Mouse (Mus musculus): ENCODE data around the gene Map1s.
A peak's percentile ranks its signal among the peaks of the same experiment; 100 is the strongest.

Map1s gene

DNA sequence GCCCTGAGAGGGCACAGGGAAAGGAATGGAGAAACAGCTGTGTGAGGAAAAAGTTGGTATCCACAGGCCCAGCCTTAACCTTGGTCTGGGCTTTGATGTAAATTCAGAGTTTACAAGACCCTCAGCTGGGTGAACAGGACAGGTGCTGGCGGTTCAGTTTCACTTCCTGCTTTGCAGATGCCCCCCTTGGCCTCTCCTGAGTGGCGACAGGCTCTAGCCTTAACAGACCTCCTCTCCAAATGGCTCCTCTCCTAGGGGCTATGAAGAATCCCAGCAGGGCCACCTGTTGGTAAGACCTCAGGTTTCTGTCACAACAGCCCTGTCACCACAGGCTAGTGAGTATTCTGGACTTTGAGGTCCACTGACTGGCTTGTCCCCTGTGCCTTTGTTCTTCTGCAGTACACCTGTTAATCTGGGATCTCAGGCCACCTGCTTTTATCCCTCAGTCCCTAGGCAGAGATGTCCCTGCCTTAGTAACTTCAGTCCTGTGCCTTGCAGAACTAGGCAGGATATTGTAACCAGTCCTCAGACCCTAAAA lies 7.0 kb upstream of the Map1s start:
- DNase-seq (ENCODE audit: low read depth, low spot score), result no peak

DNA sequence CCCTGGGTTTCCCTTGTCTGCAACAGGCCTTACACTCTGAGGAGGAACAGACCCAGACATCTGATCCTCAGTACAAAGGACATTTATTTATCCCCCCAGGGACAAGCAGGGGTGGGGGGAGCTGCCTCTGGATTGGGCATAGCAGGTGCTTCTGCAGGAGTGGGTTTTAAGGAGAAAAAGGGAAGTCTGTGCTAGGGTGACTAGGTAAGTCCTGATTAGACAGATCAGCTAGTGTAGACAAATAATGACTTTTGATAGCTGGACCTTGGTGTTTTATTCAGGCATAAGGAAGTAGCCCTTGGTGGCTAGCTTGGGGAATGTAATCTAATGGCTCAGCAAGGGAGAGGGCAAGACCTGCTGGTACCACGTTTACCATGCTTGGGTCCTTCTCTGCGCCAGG lies 6.5 kb upstream of the Map1s start:
- DNase-seq (ENCODE audit: low read depth, low spot score), result peak; percentile 3

GRCm38 (mm10) chr8:70900872-70901387 lies 4.8 kb upstream of the Map1s start:
- no peak for DNase-seq (ENCODE audit: low read depth, low spot score)

DNA sequence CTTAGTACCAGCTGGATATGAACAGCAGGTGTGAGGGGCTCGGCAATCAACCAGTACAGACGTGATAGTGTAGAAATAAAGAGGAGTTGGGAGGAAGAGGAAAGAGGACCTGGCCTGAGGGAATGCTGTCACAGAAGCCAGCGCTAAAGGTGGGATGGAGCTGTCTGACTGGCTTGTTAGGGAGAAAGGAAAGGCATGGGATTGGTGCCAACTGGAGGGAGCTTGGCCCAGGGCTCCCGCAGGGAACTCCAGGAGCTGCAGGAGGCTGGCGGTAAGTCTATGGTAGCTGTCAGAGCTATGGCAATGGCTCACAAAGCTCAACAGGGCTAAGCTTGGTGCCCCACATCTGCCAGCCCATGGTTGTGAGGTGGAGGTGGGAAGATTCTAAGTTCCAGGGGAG lies 3.5 kb upstream of the Map1s start:
- no peak for DNase-seq (ENCODE audit: low read depth, low spot score)

DNA sequence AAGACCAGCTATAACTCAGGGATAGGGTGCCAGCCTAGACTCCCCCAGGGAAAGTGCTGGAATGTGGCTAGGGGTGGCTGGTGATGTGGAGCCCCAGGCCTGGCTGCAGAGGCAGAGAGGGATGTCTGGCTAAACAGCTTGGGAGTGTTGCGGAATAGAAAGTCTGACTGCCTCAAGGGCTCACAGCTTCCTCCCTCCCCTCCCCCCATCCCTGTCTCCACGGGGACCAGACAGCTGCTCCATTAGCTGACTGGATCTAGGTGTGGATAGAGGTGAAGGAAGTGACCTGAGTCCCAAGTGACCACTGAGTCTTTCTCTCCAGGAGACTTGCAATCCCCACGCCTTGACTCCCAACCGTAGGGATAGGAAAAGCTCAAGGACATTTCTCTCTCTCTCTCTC lies 2.6 kb upstream of the Map1s start:
- DNase-seq (ENCODE audit: low read depth, low spot score), result no peak

DNA sequence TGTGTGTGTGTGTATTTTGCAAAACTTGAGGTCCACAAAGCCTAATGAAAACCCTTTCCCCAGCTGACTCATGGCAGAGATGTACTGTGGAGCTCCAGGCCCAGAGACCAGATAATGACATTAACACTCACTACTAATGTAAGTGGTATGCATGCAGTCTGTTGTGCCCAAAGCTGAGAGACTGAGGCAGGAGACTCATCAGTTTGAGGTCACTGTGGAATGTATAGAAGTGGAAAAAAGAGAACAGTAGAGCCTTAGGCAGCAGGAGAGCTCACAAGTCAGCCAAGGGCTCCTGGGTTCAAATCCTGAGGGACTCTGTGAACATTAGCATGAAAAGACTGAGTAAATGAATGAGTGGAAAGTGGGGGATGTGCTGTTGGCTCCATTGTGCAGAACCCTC lies 2.1 kb upstream of the Map1s start:
- DNase-seq (ENCODE audit: low read depth, low spot score), result no peak

DNA sequence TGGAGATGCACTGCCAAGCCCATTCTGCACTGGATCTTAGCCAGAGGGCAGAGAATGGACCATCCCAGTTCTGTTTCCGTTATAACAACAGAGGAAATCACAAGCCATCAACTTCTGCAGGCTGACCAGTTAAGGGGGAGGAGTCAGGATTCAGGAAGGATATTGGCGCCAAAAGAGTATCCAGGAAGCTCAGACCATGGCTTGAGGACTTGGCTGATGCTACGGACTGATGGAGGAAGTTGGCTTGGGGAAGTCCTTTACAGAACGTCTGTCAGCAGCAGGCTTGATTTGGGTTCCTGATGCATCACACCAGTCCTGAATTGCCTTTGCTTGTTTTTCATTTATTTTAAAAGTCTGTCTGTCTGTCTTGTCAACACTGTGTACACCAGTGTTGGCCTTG lies 1.2 kb upstream of the Map1s start:
- DNase-seq (ENCODE audit: low read depth, low spot score), result no peak

DNA sequence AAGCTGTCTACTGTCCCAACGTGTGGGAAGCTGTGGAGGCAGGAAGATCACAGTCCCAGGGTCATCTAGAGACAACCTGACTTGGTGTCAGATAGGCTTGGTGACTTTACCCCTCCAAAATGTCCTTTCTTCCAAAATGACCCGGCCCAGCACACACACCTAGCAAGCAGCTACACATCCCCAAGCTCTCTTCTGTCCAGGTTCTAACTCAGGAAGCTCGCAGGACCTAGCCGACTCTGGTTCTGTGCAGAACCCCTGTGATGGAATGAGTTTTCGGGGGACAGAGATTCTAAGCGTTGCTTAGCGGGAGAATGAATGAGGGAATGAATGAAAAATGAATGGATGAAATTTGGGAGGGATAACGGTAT lies 285 bp upstream of the Map1s start:
- no peak for DNase-seq (ENCODE audit: low read depth, low spot score)

DNA sequence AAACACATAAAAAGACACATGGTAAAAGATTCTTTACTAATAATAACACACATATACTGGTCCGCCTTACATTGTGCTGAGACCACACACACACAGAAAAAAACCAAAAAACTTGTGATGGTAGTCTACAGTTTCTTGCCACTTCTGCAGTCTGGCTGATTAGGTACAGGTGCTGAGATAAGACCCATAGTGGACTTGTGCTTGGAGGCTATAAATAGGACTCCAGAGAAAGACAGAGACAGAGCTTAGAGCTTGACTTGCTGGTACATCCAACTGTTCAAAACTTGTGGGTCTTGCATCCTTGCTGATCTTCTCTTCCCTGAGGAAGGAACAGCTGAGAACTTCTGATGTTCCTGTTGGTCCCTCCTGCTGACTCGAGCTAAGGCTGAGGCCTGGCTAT lies 1.8 kb downstream of the Map1s start:
- no peak for DNase-seq (ENCODE audit: low read depth, low spot score)

- DNase-seq (ENCODE audit: low read depth, low spot score), result no peak
Observed at GRCm38 (mm10) chr8:70911596-70911995, 5.9 kb downstream of the Map1s start.

- DNase-seq (ENCODE audit: low read depth, low spot score), result no peak
Observed at GRCm38 (mm10) chr8:70912955-70913354, 7.2 kb downstream of the Map1s start.

GRCm38 (mm10) chr8:70913523-70913922 lies 7.8 kb downstream of the Map1s start:
- DNase-seq (ENCODE audit: low read depth, low spot score), result no peak

GRCm38 (mm10) chr8:70914704-70915103 lies 9.0 kb downstream of the Map1s start:
- DNase-seq (ENCODE audit: low read depth, low spot score), result no peak

DNA sequence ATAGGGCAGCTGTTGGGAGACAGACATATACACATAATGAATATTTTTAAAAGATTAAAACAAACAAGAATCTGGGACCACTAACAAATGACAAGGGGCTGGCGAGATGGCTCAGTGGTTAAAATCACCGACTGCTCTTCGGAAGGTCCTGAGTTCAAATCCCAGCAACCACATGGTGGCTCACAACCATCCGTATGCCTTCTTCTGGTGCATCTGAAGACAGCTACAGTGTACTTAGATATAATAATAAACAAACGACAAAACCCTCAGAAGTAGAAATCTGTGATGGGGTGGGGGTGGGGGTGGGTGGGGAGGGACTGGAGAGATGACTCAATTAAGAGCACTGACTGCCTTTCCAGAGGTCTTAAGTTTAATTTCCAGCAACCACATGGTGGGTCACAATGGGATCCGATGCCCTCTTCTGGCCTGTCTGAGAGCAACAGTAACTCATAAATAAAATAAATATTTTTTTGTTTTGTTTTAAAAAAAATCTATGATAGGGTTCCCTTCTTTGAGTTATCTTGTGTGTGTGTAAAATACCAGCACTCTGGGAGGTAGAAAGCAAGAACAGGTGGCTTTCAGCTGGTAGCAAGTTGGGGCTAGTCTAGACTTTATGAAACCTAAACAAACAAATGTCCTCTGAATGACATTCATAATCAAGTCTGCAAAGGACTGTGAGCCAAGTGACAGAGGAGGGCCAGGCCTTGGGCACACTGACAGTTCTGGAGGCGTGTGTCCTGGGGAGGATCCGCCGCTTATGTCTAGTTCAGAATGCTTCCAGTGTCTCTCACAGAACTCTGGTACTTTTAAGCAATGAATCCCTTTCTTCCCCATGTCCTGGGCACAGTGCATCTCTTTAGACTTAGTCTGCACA lies 14.6 kb downstream of the Map1s start:
- DNase-seq (ENCODE audit: low read depth, low spot score), result no peak

GRCm38 (mm10) chr8:70924151-70924550 lies 18.4 kb downstream of the Map1s start:
- no peak for DNase-seq (ENCODE audit: low read depth, low spot score)

DNA sequence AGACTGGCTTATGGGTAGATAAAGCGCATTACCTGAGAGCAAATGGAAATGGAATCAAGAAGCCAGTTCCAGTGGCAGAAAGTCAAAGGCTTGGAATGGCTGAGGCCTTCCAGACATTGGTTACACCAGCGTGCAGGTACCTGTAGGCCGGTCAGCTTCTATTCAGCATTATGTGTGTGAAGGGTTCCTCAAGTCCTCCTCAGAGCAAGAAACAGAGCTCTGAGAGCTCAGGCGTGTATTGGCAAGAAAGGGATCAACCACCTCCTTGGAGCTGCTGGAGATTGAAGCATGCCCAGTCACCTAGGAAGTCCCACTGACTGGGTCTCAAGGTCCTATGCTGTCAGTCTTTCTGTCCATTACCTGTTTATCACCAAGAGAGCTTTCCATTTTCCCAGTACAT lies 20.0 kb downstream of the Map1s start:
- no peak for DNase-seq (ENCODE audit: low read depth, low spot score)

DNA sequence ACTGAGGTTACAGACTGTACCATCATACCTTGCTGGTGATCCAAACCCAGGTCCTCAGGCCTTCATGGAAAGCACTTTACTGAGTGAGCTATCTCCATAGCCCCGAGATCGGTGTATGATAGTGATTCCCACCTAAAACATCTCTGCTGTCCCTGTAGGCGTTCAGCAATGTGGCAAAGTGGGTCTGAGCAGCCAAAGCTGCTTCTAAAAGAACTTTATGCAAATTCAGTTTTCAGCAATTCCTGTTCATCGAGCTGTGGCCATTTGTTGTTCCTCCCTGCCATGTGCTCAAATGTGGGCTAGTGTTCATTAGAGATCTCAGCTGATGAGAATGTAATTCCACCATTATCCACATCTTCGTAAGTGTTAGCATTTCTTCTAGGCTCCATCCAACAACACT lies 20.7 kb downstream of the Map1s start:
- no peak for DNase-seq (ENCODE audit: low read depth, low spot score)

DNA sequence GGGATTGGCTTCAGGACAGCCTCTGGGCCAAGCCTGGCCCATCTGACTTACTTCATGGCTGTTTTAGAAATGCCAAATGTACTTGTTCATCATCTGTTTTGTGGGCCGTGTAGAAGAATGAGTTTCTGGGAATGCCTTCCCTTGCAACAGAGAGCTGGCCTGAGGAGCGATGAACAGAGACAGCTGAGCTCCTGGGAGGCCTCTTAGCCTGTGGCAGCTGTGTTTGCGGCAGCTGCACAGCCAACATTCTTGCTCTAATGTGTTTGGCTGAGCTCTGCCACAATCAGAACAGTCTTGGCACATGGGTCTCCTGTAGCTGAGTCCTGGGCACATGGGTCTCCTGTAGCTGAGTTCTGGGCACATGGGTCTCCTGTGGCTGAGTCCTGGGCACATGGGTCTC lies 22.4 kb downstream of the Map1s start:
- DNase-seq (ENCODE audit: low read depth, low spot score), result no peak

GRCm38 (mm10) chr8:70928778-70929322 lies 23.1 kb downstream of the Map1s start:
- no peak for DNase-seq (ENCODE audit: low read depth, low spot score)

GRCm38 (mm10) chr8:70931731-70932130 lies 26.0 kb downstream of the Map1s start:
- DNase-seq (ENCODE audit: low read depth, low spot score), result no peak

GRCm38 (mm10) chr8:70933036-70933435 lies 27.3 kb downstream of the Map1s start:
- no peak for DNase-seq (ENCODE audit: low read depth, low spot score)

- DNase-seq (ENCODE audit: low read depth, low spot score), result no peak
Observed at GRCm38 (mm10) chr8:70934786-70935185, 29.1 kb downstream of the Map1s start.

GRCm38 (mm10) chr8:70937200-70937599 lies 31.5 kb downstream of the Map1s start:
- DNase-seq (ENCODE audit: low read depth, low spot score), result no peak

All from CD4-positive helper T cell, adult 2 months (primary cell).